Mouse (Mus musculus) bone marrow, adult 2 months (tissue): Measurements from ENCODE around the gene Prr5.

Experiments
- CTCF ChIP-seq: fragments of 200-500 bp; IDR thresholded peaks from 2 replicates; pipeline ENCODE4 v1.5.1; 2011; ENCODE audit warnings: low read length, control low read depth; ENCODE audit not compliant: control insufficient read depth, insufficient read depth
- POLR2A ChIP-seq: fragments of 200-500 bp; IDR thresholded peaks from 2 replicates; pipeline ENCODE4 v1.6.1; 2011; ENCODE audit warnings: low read depth, mild to moderate bottlenecking, control low read depth, low read length, borderline replicate concordance; ENCODE audit not compliant: control insufficient read depth

DNA sequence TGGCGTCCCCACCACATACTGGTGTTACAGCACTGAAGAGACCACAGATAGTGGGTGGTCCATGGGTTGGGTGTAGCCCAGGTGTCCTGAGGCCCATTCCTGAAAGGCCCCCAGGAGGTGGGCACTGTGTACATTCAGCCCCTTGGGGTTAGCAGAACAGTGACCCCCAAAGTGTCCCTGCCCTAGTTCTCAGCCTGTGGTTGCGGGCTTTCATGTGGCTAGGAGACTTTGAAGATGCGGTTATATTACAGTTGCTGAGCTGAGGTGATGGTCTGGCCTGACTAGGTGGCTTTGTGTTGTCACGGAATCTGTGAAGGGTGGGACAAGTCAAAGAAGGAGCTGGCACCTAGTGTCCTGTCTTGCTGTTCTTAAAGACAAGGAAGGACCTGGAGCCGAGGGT is 15.1 kb downstream of the Prr5 start:
- TF ChIP-seq POLR2A (no peak), CTCF (no peak)
